Comparison of ENCODE assay signal across 10 mouse cellular contexts in the genomic region with DNA sequence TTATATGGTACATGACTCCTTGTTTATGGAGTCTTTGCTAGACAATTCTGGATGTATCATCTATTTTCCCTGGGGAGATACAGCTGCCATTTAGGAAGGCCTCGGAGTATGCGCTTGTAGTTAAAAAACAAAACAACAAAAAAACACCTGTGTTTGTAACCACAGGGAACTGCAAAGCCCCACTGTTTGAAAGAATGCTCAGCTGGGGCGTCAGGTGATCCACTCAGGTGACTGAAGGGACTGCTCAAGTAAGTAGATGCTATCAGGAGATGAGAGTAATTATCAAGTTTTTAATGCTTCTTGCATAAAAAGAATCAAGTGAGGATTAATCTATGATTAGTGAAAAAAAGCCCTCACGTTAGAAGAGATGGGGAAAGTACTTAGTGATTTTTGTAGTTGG. TPM values are rescaled to one million over a fixed set of nuclear protein-coding genes. Genes with fewer than 3 reads are reported as not detected.
DNase-seq lines count a peak whose midpoint lies in the region; ATAC-seq lines count a peak whose summit lies in the region.
"Had no signal": no experiment of that assay in that cellular context is flagged by ENCODE, and none has a peak within 500 bp of the region (broad histone marks: within the 10 kb centered on the region; RNA-seq: fewer than 3 reads in every experiment).

No protein-coding gene starts in this region.

- 58% methylated on average over 4 of the region's 4 CpGs for WGBS in lung, embryonic 15.5 days
- 77% methylated on average over 4 of the region's 4 CpGs for WGBS in hindbrain, embryonic 14.5 days
- WGBS in neural tube, embryonic 14.5 days = 64% methylated on average over 4 of the region's 4 CpGs

- H3K27ac ChIP-seq in lung, embryonic 15.5 days = no peak overlapping the region
- H3K27ac ChIP-seq in hindbrain, embryonic 14.5 days = no peak overlapping the region
- no peak overlapping the region for H3K27ac ChIP-seq in neural tube, embryonic 14.5 days (ENCODE audit: low read depth, low read length)

- peaks cover 32% of the 10 kb centered on the region for H3K4me1 ChIP-seq in erythroblast, embryonic 14.5 days (ENCODE audit: control insufficient read depth)
- H3K4me1 ChIP-seq in lung, embryonic 15.5 days = peaks cover 24% of the 10 kb centered on the region
- peaks cover 17% of the 10 kb centered on the region for H3K4me1 ChIP-seq in hindbrain, embryonic 14.5 days (replicated peaks; ENCODE audit: control insufficient read depth, insufficient read depth, low read length)
- peaks cover 7% of the 10 kb centered on the region for H3K4me1 ChIP-seq in neural tube, embryonic 14.5 days (ENCODE audit: control insufficient read depth, insufficient read depth, low read length)

- no peak overlapping the region for H3K9ac ChIP-seq in lung, embryonic 15.5 days
- H3K9ac ChIP-seq in hindbrain, embryonic 14.5 days = 0 out of 2 replicates have a peak overlapping the region, but pooled peaks have one; percentile 38
- H3K9ac ChIP-seq in neural tube, embryonic 14.5 days (replicated peaks; ENCODE audit: low read depth, low read length) = no peak overlapping the region; the same call in 1 of the 2 replicates

- peak overlapping the region; percentile 90 for H3K4me3 ChIP-seq in erythroblast, embryonic 14.5 days (replicated peaks)
- peak overlapping the region; percentile 97; the same call in 1 of the 2 replicates for H3K4me3 ChIP-seq in lung, embryonic 15.5 days
- H3K4me3 ChIP-seq in hindbrain, embryonic 14.5 days (replicated peaks; ENCODE audit: low read length) = peak overlapping the region; percentile 89; the same call in 1 of the 2 replicates
- H3K4me3 ChIP-seq in neural tube, embryonic 14.5 days (ENCODE audit: low read depth, low read length) = peak overlapping the region; percentile 85; the same call in 1 of the 2 replicates

- H3K27me3 ChIP-seq in erythroblast, embryonic 14.5 days (ENCODE audit: control insufficient read depth) = peaks cover 6% of the 10 kb centered on the region; the same call in 1 of the 2 replicates
- no peaks in the 10 kb centered on the region for H3K27me3 ChIP-seq in lung, embryonic 15.5 days
- H3K27me3 ChIP-seq in hindbrain, embryonic 14.5 days (ENCODE audit: control insufficient read depth, insufficient read depth, low read length) = no peaks in the 10 kb centered on the region; the same call in 1 of the 2 replicates
- no peaks in the 10 kb centered on the region for H3K27me3 ChIP-seq in neural tube, embryonic 14.5 days (ENCODE audit: control insufficient read depth, insufficient read depth, low read length)

- ATAC-seq in erythroblast, adult 5-6 weeks (replicated peaks; ENCODE audit: low FRiP score, poor library complexity, severe bottlenecking) = no peak
- ATAC-seq in lung, embryonic 15.5 days (ENCODE audit: borderline replicate concordance, extremely low read depth, low FRiP score, low TSS enrichment) = no peak
- no peak for ATAC-seq in hindbrain, embryonic 14.5 days (ENCODE audit: low FRiP score)
- no peak for ATAC-seq in neural tube, embryonic 14.5 days (ENCODE audit: low read depth)

- H3K9me3 ChIP-seq in erythroblast, embryonic 14.5 days (ENCODE audit: control insufficient read depth, low read length) = no peaks in the 10 kb centered on the region
- H3K9me3 ChIP-seq in lung, embryonic 15.5 days = no peaks in the 10 kb centered on the region
- no peaks in the 10 kb centered on the region for H3K9me3 ChIP-seq in hindbrain, embryonic 14.5 days (ENCODE audit: control insufficient read depth, low read length)
- no peaks in the 10 kb centered on the region for H3K9me3 ChIP-seq in neural tube, embryonic 14.5 days (ENCODE audit: control insufficient read depth, low read length)

- peak overlapping the region; percentile 77; the same call in 1 of the 2 replicates for H3K4me2 ChIP-seq in lung, embryonic 15.5 days
- H3K4me2 ChIP-seq in hindbrain, embryonic 14.5 days (replicated peaks) = peak overlapping the region; percentile 81
- peak overlapping the region; percentile 56; the same call in 1 of the 2 replicates for H3K4me2 ChIP-seq in neural tube, embryonic 14.5 days (ENCODE audit: low read depth, low read length)

- H3K36me3 ChIP-seq in erythroblast, embryonic 14.5 days (ENCODE audit: control insufficient read depth) = peaks cover 22% of the 10 kb centered on the region
- H3K36me3 ChIP-seq in lung, embryonic 15.5 days = no peaks in the 10 kb centered on the region
- H3K36me3 ChIP-seq in hindbrain, embryonic 14.5 days (replicated peaks; ENCODE audit: control insufficient read depth, insufficient read depth) = no peaks in the 10 kb centered on the region
- H3K36me3 ChIP-seq in neural tube, embryonic 14.5 days (ENCODE audit: control insufficient read depth, insufficient read depth, low read length) = no peaks in the 10 kb centered on the region

- no peak for DNase-seq in lung, postnatal 25 days (ENCODE audit: low spot score)
- DNase-seq in hindbrain, embryonic 14.5 days (ENCODE audit: low spot score) = no peak
- no peak for DNase-seq in yolk sac, embryonic 10.5 days (ENCODE audit: low spot score)
- no peak for DNase-seq in gastrocnemius, postnatal 10 days
- DNase-seq: cerebellum, postnatal 10 days; thymus, adult 2 months had no signal

RNA-seq across cellular contexts. Expression of a gene that starts 0.8 kb away (rescaled TPM):
- polyA plus RNA-seq in erythroblast, embryonic 14.5 days (2012) = 2.6 and 3.2 TPM in 2 replicates
- total RNA-seq in erythroblast, adult 5-6 weeks (2015; ENCODE audit: low replicate concordance) = 66.5 and 67.2 TPM in 2 replicates
- total RNA-seq in erythroblast, adult 5-6 weeks (2017; ENCODE audit: low replicate concordance) = 76.7 and 82.2 TPM in 2 replicates
- polyA plus RNA-seq in lung, embryonic 15.5 days (2015; fragmentation: Nextera tagmentation; extraction: Ambion mirVana) = 77.2 and 81.4 TPM in 2 replicates
- 72.7 and 74.2 TPM in 2 replicates for polyA plus RNA-seq in hindbrain, embryonic 14.5 days (2014; fragmentation: Nextera tagmentation; extraction: Ambion mirVana)
- polyA plus RNA-seq in neural tube, embryonic 14.5 days (2014; fragmentation: Nextera tagmentation; extraction: Ambion mirVana) = 77.5 and 82.5 TPM in 2 replicates
- 100 to 1,000 TPM; 106 to 109 TPM for total RNA-seq in gastrocnemius, postnatal 10 days (2021)

Comparison
In these comparisons a context has a peak if more than half of its experiments do, and no peak if none do; other contexts are left out.
1. RNA of a gene that starts 0.8 kb away (polyA plus RNA-seq): 77.5 to 82.5 TPM in neural tube, embryonic 14.5 days, 77.2 to 81.4 TPM in lung, embryonic 15.5 days and 72.7 to 74.2 TPM in hindbrain, embryonic 14.5 days; 2.6 to 3.2 TPM in erythroblast, embryonic 14.5 days; every median in the first group is over 10 times any median in the second.
2. Peak in every context shown above with its lines, with median percentiles within 50 percentile points of each other: H3K4me3 ChIP-seq and H3K4me2 ChIP-seq.